Mouse (Mus musculus) gastrocnemius, postnatal 4 days (tissue): ENCODE measurements around the gene Gstm3. TPM values are rescaled to one million over a fixed set of nuclear protein-coding genes. Genes with fewer than 3 reads are reported as not detected.
A peak's percentile ranks its signal among the peaks of the same experiment; 100 is the strongest.

Experiments
- DNase-seq, 2 experiments: peaks; one replicate each; pipeline ENCODE4 v3.0.0; 2021 to 2022; ENCODE audit warnings: low spot score in 2 of 2, mixed read lengths in 2 of 2
- total RNA-seq, 2 experiments: library from RNA; stranded (reverse); gene quantifications; 2 replicates each; pipeline ENCODE4 v1.2.3; 2021

Gene Gstm3
- total RNA-seq, 2 experiments from 2014 or later = not detected

DNA sequence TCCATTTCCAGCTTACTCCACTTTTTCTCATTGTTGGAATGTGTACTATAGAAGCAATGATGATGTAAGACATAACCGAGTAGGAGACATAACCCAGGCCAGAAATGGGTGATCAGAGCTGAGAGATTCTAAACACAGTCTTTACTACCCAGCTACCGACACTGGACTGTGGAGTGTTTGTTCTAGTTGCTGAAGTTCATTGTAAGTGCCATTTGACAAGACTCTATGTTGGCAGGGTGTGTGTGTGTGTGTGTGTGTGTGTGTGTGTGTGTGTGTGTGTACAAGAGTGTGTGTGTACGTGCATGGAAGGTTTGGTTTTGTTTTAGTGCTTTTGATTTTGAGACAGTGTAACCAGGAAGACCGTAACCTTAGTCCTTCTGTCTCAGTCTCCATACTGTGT lies 39.4 kb downstream of the Gstm3 start:
- DNase-seq = no peak

DNA sequence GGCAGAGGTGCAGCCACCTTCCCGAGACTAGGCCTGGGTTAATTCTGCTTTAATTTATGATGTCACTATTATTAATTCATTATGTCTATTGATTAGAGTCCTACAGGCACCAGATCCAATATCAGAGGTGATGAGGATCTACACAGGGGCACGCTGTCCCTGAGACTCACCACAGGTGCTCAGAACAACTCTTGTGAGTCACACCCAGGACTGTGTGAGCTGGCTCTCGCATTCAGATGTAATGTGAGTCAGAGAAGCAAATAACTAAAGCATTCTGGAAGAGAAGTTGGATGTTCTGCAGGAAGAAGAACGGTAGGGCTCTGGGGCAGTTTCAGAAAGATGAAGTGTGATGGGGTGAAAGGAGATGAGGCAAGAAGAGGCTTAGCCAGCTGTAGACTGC lies 39.8 kb downstream of the Gstm3 start:
- DNase-seq = no peak

DNA sequence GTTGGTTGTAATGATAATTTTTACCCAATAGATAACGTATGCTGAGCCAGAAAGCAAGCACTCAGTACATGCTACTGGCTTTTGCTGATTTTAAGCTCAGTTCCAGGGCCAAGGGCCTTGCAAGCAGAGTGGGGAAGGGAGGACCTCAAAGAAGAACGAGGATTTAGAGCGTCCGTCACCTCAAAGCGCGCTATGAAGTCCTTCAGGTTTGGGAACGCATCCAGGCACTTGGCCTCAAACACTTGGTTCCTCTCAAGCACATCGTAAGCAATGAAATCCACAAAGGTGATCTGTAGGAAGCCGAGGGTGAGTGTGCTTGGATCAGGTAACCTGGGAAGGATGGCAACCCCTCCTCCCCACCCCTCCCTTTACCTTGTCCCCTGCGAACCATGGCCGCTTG lies 40.4 kb downstream of the Gstm3 start:
- DNase-seq = no peak

DNA sequence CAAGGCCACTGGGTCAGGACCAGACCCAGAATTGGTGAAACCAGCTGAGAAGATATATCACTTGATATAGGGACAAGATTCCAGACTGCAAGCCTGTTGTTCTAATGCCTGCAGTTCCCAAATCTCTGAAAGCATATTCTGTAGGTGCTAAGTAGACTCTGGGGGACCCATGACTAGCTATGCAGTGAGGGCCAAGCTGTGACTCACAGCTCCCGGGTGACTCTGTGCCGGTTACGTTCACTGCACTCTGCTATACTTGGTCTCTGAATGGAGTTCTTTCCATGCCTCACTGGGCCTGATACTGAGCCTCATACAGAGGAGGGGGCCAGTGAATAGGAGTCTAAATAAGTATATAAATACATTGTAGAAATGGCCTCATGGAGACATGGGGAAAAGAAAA lies 41.2 kb downstream of the Gstm3 start:
- DNase-seq = no peak

DNA sequence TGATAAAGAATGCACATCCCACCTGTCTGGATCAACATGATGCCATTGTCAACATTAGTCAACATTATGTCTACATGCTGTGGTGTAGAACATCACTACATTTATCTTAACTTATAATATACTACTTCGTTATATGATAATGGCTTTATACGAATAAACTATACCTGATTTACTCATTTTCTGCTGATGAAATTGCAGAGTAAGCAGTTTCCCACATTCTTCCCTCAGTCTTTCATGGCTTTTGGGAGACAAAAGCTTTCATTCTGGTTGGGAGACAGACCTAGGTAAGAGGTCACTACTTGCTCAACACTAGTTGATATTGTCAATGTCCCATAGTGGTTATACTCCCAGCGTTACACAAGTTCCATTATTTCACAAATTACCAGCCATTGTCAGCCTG lies 43.7 kb downstream of the Gstm3 start:
- no peak for DNase-seq

DNA sequence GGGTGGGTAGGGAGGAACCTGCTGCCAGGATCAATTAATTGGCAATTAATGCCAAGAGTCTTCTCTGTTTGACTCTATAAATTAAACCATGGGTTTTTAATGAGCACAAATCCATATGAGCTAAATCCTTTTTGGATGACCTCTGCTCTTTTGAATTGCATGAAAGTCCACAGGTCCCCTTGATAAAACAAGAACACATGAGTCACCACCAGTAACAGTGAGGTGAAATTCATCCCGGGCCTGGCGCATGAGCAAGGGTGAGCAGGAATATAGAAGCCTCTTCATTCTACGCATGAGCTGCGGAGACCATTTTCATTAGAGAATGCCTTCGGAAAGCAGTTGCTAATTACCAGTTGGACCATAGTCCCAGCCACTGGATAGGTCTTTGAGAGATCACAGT lies 48.7 kb downstream of the Gstm3 start:
- no peak for DNase-seq

DNA sequence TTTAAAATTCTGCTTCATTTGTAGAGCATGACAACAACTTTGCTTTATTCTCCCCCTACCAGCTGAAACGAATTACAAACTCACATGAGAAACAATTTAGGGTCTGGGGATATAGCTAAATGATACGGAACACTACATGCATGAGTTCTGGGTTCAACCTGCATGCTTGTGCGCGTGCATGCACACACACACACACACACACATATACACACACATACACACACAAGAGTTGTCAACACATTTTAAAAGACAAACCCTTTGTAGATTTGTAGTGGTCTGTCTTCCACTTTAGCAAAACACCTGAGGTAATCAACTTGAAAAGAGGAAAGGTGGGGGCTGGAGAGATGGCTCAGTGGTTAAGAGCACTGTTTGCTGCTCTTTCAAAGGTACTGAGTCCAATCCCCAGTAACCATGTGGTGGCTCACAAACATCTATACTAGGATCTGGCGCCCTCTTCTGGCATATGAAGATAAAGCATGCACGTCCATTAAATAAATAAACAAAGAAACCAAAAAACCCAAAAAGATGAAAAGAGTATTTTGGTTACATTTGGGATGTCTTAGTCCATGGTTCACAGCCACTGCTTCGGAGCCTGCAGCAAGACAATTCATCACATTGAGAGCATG lies 51.2 kb downstream of the Gstm3 start:
- DNase-seq = peak; percentile 28 to 55

DNA sequence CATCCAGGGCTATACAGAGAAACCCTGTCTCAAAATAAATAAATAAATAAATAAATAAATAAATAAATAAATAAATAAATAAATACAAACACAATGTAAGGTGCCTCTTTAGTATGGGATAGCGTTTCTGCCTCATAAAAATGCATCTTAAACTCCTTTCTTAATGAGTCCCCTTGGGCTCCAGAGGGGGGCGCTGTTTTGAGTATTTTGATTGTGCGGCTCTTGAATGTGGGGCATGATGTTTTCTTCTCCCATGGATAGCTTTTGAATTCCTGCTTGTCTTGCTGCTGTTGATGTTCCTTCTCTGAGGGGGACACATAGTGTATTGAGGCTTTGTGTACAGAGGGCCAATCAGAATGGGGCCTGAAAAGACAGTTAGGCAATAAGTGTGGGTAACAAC lies 52.0 kb downstream of the Gstm3 start:
- DNase-seq = no peak

DNA sequence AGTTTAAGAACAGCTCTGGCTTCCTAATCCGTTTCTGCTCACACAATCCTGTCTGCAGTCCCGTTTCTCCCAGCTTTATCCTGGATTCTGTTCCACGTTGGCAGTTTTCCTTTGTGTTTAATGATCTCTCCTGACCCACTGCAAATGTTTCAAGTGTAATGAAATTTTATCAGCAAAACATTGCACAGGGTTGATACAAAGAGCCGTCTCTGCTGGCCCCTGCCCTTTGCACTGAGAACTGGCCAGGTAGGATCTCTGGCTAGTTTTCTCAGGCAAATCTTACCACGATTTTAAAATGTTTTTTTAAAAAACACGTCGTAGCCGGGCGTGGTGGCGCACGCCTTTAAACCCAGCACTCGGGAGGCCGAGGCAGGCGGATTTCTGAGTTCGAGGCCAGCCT lies 52.4 kb downstream of the Gstm3 start:
- no peak for DNase-seq

Other genes with a start within 250 kb of the Gstm3 start
- 10 to 100 TPM; 25.8 to 26.4 TPM for gene Csf1, start 208.8 kb downstream of the Gstm3 start, total RNA-seq
- not detected for gene Eps8l3, start 92.1 kb downstream of the Gstm3 start, total RNA-seq
- gene Gstm5, start 73.5 kb downstream of the Gstm3 start, total RNA-seq = 10 to 100 TPM; 49.2 to 51.0 TPM
- gene Gstm7, start 37.5 kb downstream of the Gstm3 start, total RNA-seq = 10 to 100 TPM in 1 of 2 experiments, 1 to 10 TPM in 1; 9.0 to 11.4 TPM
- gene Gstm6, start 25.5 kb downstream of the Gstm3 start, total RNA-seq = 1 to 10 TPM; 1.7 to 1.9 TPM
- gene Gstm2, start 17.2 kb upstream of the Gstm3 start, total RNA-seq = 10 to 100 TPM; 46.5 to 48.8 TPM
- 10 to 100 TPM; 59.6 to 61.2 TPM for gene Gstm1, start 48.7 kb upstream of the Gstm3 start, total RNA-seq
- gene Gstm4, start 75.6 kb upstream of the Gstm3 start, total RNA-seq = 1 to 10 TPM; 7.9 to 9.8 TPM
- gene Ampd2, start 117.4 kb upstream of the Gstm3 start, total RNA-seq = 10 to 100 TPM; 20.2 to 22.2 TPM
- under 1 TPM; 0.31 to 0.49 TPM for gene Gnat2, start 123.5 kb upstream of the Gstm3 start, total RNA-seq
- gene Gnai3, start 176.9 kb upstream of the Gstm3 start, total RNA-seq = 10 to 100 TPM; 56.6 to 60.5 TPM
- under 1 TPM; 0.18 to 0.22 TPM for gene Gpr61, start 185.6 kb upstream of the Gstm3 start, total RNA-seq
- gene Amigo1, start 217.1 kb upstream of the Gstm3 start, total RNA-seq = 10 to 100 TPM; 27.9 to 32.2 TPM
- 1 to 10 TPM; 4.5 to 6.1 TPM for gene Cyb561d1, start 231.9 kb upstream of the Gstm3 start, total RNA-seq
- 10 to 100 TPM; 16.4 to 27.7 TPM for gene Atxn7l2, start 241.7 kb upstream of the Gstm3 start, total RNA-seq